Mouse (Mus musculus) embryo, embryonic 10 days (tissue): ENCODE data around the gene Ms4a6c.
"Not testable (repeated sequence)": the region's sequence is repeated elsewhere in the genome, so short reads cannot be mapped to it uniquely, and the experiment has no call there.

Source experiments
- DNase-seq: peaks from one replicate; pipeline ENCODE4 v3.0.0-alpha.2; 2015; ENCODE audit warnings: low spot score

The Ms4a6c gene

DNA sequence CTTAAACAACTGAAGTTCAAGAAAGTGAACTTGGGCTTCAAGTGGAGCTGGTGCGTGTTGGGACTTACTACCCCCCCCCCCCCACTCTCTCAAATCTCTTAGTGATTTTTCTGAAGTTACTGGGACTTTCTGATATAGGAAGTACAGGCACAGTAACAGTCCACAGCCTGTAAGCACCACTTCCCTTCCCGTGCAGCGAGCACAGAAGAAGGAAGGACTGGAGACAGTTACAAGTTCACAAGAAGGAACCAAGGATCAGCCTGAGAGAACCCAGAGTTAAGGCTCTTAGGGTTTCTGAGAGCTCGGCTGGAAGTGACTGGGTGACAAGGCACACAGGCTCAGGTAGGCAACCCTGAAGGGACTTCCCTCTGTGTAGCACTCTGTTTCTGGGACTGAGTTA is at the start of gene Ms4a6c:
Gene Ms4a6c, plus strand, starts transcription at position 152 of the 400 bp plus-strand sequence.
- not testable (repeated sequence) for DNase-seq

DNA sequence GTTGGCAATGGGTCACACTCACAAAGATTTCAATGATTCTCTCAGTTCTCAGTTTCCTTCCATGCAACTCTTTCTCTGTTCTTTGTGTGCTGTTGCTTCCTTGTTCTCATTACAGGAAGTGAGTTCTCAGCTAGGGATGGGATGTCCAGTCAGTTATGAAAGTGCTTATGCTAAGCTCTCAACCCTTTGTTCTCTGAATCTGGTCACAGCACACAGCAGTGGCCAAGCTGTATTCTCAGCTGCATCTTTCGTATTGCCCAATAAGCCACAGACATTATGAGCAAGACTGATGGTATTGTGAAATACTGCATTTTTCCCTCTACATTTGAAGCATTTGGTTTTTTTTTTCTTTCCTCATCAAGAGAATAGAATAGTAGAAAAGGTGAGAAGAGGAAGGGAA is 38.0 kb upstream of the Ms4a6c start:
- not testable (repeated sequence) for DNase-seq

DNA sequence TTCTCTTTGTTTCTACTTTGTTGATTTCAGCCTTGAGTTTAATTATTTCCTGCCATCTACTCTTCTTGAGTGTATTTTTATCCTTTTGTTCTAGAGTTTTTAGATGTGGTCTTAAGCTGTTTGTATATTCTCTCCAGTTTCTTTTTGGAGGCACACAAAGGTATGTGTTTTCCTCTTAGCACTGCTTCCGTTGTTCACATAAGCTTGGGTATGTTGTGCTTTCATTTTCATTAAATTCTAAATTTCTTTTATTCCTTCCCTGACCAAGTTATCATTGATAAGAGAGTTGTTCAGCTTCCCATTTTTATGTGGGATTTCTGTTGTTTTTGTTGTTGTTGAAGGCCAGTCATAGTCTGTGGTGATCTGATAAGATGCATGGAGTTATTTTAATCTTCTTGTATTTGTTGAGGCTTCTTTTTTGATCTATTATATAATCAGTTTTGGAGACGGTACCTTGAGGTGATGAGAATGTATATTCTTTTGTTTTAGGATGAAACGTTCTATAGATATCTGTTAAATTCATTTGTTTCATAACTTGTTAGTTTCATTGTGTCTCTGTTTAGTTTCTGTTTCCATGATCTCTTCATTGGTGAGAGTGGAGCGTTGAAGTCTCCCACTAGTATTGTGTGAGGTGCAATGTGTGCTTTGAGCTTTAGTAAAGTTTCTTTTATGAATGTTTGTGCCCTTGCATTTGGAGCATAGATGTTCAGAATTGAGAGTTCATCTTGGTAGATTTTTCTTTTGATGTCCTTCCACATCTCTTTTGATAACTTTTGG is 33.9 kb upstream of the Ms4a6c start:
- no peak for DNase-seq

DNA sequence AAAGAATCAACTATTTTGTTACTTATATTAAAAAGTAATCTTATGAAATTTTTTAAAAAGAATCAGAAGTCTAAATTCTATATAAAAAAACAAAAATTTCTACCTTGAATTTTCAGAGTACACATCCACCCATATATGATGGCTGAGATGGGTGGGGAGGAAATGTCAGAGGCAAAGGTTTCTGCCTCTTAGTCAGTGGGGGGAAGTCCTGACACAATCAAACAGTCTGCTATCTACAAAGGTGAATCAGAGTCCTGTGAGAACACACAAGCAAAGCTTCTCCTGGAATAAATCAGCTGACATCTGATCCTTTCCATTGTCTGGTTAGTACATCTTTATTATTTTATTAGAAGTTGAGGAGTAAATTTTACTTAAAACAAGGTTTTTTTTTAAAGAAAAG is 25.8 kb upstream of the Ms4a6c start, which contains the start of gene Ms4a4b:
Gene Ms4a4b, plus strand, starts transcription at position 216 of the 400 bp plus-strand sequence.
- no peak for DNase-seq

DNA sequence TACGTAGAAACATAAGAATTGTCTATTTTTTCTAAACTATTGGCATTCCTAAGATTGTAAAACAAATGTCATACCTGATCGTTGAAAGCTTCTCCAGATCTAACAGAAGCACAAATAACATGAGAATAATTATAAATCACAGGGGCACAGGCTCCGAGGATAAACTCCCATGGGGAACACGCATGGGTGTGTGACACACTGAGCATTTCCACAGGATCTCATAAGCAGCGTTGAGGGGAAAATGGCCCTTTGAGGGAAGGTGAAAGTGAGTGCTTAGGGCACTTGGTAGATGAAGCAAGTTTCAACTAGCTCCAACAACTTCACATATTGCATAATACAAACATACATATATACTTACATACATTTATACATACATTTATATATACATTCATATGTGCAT is 25.2 kb upstream of the Ms4a6c start:
- no peak for DNase-seq

DNA sequence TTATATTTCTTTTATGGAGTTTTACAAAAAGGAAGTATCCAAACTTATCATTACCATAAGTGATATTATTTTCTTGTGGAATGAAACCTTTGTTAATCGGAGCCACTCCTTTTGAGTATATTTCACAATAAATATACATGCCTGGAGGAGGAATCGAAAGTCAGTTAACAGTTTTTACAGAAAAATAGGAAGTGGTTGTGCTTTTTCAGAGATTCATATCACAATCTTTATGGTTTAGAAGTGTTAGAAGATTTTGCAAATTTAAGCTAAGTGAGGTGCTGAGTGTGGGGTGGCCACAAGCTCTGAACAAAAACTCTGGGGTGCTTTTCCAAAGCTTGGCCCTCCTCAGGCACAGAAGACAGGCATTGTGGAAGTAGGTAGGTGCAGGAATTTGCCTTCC is 21.9 kb upstream of the Ms4a6c start:
- DNase-seq, result no peak

DNA sequence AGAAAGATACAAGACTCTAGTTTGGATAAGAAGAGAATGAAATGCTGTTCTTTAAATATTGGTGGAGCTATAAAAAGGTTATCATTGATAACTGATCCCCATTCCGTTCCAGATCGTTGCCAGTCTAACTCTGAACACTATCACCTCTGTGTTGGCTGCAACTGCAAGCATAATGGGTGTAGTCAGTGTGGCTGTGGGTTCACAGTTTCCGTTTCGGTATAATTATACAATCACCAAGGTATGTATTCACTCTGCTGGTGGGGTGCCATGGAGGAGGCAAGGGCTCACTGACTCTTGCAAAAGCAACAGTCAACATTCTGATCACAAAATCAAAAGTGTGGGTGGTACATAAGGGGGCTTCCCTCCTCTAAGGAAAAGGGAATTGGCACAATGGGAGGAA is 10.1 kb upstream of the Ms4a6c start:
- not testable (repeated sequence) for DNase-seq

DNA sequence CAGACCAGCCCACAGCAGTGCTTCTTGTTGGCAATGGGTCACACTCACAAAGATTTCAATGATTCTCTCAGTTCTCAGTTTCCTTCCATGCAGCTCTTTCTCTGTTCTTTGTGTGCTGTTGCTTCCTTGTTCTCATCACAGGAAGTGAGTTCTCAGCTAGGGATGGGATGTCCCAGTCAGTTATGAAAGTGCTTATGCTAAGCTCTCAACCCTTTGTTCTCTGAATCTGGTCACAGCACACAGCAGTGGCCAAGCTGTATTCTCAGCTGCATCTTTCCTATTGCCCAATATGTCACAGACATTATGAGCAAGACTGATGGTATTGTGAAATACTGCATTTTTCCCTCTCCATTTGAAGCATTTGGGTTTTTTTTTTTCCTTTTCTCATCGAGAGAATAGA is 4.4 kb upstream of the Ms4a6c start:
- DNase-seq, result not testable (repeated sequence)

DNA sequence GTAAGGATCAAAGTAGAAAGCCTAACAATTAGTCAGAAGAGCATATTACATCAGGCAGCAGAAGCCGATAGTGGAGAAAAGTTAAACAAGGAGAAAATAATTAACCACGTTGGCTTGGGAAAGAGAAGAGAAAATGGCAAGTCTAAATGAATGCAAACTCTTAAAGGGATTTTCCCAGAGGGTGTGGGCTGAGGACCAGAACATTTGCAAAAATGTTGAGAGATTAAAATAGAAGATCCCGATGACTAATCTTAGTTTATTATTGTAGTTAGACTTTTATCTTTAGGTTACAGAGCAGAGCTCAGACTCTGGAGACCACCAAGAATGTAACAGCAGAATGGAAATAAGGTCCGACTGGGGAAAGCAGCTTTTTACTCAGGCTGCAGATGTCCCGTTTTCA is 2.7 kb upstream of the Ms4a6c start:
- no peak for DNase-seq

DNA sequence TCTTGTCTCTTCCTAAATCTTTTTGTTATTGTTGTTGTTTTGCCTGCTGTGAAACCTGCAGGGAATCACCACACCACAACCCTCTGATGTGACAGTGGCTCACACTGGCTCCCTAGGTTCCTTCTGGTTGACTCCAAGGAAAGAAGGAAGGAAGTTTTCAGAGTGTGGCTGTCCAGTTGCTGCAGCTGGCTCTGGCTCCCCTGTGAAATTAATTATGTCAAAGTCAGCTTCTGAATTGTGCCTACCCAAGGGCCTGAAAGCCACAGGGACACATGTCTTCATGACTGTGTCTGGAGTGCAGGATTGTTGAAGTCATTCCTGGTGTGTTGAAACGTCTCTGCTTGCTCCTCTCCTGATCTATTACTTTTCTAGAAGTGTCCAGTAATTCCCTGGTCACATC is 805 bp upstream of the Ms4a6c start:
- not testable (repeated sequence) for DNase-seq

DNA sequence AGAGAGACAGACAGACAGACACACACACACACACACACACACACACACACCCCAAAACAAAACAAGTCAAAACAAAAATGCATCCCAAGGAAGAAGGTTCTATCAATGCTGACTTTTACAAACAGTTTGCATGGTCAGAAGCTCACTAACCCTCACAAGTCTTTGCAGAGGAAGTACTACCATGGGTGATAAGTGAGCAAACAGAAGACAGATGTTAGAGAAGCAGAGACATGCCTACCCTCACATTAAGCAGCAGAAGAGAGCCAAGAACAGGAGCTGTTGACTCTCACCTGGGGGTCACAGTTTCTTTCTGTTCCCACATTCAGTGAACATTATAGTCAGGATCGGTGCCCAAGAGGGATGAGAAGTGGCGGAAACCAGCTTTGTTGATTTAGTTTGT is 10.5 kb downstream of the Ms4a6c start:
- DNase-seq, result no peak

DNA sequence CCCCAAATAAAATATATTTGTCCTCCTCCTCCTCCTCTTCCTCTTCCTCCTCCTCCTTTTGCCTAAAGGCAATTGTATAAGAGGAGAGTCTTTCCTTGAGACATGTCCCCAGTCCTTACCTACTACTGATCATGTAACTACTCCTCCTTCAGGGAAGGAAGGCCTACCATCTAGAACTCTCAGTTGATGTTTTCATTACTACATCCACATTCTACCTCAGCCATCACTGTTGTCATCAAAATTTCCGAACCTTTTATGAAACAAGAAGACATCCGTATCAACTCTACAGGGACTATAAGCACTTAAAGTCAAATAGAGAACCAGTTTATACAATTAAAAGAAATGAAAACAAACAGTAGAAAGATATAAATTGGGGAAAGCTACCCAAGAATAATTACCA is 13.5 kb downstream of the Ms4a6c start:
- DNase-seq, result no peak

DNA sequence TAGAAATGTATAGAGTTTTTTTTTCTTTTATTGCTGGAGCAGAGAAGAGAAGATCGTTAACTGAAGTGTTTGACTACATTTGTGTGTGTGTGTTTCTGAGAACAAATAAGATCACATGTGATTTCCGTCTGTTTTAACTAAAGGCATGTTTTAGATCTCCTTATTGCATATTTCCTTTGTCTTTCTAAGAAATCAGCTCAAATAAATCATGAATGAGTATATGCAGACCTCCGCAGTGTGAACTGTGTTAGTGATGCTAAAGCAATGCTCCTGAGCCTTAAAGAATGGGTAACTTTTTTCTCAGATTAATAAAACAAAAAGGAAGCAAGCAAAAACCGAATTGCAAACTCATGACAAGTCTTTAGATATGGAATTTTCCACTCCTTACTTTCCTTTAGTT is 14.8 kb downstream of the Ms4a6c start:
- DNase-seq, result no peak

DNA sequence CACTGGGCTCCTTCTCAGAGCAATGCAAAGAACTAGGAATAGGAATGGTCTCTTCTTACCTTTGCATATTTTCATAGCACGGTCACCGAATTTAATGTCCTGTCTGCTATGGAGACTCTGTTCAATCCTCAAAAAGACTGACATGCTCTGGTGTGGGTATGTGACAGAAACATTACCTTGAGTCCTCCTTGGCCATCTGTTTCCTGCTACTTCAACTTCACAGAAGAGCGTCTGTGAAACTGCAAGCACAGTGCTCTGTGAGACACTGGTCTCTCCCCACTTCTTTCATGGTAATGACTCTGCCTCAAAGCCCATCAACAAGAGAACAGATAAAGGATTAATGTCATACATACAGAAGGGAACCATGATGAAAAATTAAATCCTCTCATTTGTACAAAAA is 15.2 kb downstream of the Ms4a6c start:
- DNase-seq, result no peak

DNA sequence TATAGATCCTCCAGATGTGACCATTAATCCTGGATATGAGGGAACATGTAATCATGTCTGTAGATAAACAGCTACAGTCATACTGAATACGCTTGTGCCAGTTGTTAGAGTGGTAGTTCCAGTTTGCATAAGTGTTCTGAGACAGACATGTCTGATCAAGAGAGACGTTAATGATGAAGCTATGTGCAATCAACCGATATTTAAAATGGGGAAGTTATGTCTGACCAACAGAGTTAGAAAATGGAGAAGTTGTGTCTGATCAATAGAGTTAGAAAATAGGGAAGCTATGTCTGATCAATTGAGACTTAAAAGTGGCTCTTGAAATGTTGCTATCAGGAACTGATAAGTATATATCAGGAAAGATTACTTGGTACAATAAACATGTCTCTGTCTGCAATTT is 16.1 kb downstream of the Ms4a6c start:
- DNase-seq, result no peak

DNA sequence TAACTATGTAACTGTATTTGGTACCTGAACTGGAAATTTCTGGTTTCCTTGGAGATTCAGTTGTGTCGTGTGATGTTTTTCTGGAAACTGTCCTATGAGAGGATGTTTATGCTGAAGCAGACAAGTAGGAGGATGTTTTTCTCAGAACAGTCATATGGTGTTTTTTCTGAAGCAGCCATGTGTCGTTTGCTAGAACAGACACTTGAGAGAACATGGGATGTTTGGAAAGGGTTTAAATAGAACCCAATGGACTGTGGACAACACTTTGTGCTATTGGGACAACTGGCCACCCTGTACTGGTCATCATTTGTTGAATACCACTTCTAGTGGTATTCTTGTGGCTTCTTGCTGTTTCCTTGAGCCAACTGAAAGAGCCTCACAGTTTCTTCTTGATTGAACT is 16.6 kb downstream of the Ms4a6c start, which contains the start of gene Gm8369:
Gene Gm8369, plus strand, starts transcription at position 193 of the 400 bp plus-strand sequence.
- no peak for DNase-seq

DNA sequence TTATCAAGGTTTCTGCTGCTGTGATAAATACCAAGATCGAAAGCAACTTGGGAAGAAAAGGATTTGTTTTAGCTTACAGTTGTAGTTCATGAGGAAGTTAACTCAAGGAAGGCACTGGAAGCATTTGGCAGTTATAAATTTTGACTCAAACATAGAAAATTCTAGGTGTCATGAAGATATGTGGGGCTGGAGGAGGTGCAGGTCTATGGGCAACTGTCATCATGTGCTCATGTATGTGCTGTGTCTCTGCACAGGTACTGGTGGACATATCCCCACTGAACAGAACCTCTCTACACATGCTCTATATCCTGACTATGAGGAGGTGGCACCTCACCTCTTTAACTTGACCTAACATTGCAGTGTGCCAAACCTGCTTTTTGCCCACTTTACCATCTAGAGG is 17.4 kb downstream of the Ms4a6c start:
- DNase-seq, result no peak

DNA sequence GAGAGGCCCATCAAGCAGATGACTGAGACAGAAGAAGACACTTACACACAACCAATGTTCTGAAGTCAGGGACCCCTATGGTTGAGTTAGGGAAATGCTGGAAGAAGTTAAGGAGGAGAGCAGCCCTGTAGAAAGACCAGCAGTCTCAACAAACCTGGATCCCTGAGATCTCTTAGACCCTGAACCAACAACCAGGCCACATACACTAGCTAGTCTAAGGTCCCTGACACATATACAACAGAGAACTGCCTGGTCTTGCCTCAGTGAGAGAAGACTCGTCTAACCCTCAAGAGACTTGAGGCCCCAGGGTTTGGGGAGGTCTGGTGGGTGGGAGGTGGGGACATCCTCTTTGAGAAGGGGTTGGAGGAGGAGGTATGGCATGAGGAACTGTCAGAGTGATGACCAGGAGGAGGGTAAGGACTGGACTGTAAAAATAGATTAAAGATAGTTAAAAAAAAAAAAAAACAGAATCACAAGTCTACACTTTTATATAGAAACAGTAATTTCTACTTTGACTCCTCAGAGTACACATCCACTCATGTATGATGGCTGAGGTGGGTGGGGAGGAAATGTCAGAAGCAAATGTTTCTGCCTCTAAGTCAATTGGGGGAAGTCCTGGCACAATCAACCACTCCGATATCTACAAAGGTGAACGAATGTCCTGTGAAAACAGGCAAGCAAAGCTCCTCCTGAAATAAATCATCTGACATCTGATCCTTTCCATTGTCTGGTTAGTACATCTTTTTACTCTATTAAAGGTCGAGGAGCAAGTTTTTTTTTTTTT is 22.4 kb downstream of the Ms4a6c start:
- DNase-seq, result no peak

DNA sequence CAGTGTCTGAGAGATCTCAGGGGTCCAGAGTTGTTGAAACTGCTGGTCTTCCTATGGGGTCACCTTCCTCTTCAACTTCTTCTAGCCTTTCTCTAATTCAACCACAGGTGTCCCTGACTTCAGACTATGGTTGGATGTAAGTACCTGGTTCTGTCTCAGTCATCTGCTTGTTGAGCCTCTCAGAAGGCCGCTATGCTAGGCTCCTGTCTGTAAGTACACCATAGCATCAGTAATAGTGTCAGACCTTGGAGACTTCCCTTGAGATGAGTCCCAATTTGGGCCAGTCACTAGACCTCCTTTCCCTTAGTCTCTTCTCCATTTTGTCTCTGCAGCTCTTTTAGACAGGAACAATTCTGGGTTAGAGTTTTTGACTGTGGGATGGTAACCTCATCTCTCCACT is 23.5 kb downstream of the Ms4a6c start:
- DNase-seq, result no peak

DNA sequence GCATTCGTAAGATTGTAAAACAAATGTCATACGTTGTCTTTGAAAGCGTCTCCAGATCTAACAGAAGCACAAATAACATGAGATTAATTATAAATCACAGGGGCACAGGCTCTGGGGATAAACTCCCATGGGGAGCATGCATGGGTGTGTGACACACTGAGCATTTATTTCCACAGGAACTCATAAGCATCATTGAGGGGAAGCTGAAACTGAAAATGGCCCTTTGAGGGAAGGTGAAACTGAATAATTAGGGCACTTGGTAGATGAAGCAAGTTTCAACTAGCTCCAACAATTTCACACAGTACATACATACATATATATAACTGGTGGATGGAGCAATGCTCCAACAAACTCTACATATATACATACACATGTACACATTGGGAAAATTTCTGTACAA is 25.4 kb downstream of the Ms4a6c start:
- DNase-seq, result no peak

DNA sequence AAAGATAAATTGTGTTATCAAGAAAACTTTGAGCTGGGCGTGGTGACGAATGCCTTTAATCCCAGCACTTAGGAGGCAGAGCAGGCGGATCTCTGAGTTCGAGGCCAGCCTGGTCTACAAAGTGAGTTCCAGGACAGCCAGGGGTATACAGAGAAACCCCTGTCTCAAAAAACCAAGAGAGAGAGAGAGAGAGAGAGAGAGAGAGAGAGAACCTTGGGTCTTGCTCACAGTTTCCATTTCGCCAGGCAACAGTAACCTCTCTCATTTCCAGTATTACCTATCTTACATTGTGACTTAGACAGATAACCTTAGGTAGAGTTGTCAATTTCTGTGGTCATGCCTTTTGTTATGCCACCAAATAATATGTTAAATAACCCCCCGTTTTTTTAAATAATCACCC is 27.2 kb downstream of the Ms4a6c start:
- DNase-seq, result no peak

DNA sequence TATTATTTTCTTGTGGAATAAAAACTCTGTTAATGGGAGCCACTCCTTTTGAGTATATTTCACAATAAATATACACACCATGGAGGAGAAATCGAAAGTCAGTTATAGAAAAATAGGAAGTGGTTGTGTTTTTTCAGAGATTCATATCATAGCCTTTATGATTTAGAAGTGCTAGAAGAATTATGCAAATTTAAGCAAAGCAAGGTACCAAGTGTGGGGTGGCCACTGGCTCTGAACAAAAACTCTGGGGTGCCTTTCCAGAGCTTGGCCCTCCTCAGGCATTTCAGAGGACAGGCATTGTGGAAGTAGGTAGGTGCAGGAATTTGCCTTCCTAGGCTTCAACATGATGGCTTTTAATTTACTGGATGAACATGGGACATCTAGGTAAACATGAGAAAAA is 28.1 kb downstream of the Ms4a6c start:
- not testable (repeated sequence) for DNase-seq

DNA sequence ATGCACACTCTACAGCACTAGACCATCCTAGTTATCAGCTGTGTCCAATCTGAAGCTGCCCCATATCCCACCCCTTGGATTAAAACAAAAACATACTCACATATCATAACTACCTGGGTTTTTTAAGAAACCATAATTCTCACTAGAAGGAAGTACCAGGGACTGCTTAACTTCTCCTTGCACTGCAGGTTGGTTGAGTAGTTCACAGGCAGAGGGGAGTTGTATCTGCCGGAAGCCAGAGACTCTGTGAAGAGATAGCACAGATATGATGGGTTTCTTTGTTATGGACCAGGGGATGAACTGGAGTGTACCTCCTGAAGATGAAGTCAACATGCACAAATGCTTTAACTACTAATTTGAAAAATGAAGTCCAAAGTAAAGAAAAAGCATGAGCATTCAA is 31.6 kb downstream of the Ms4a6c start:
- DNase-seq, result no peak
